Mouse (Mus musculus) neural tube, embryonic 15.5 days (tissue): Measurements from ENCODE around the gene Hcar1. TPM values are rescaled to one million over a fixed set of nuclear protein-coding genes. Genes with fewer than 3 reads are reported as not detected.

Experiments
- ATAC-seq: fragments of 200-750 bp; cut with Nextera tagmentation; 2 replicates; pipeline ENCODE4 v1.8.0; 2017; ENCODE audit warnings: mild to moderate bottlenecking, moderate TSS enrichment, moderate library complexity; ENCODE audit not compliant: low FRiP score
- H3K27ac ChIP-seq: fragments of 300-500 bp; sonication (generic); replicated peaks from 2 replicates; pipeline ENCODE4 v1.5.1; 2015; ENCODE audit warnings: mild to moderate bottlenecking, inconsistent platforms
- H3K27me3 ChIP-seq: fragments of 300-500 bp; sonication (generic); replicated peaks from 2 replicates; pipeline ENCODE4 v1.6.1; 2015; ENCODE audit warnings: inconsistent platforms
- H3K36me3 ChIP-seq: fragments of 300-500 bp; sonication (generic); 2 replicates; pipeline ENCODE4 v1.6.1; 2015; ENCODE audit warnings: inconsistent platforms
- H3K4me1 ChIP-seq: fragments of 300-500 bp; sonication (generic); 2 replicates; pipeline ENCODE4 v1.6.1; 2015; ENCODE audit warnings: inconsistent platforms
- H3K4me2 ChIP-seq: fragments of 300-500 bp; sonication (generic); 2 replicates; pipeline ENCODE4 v1.6.1; 2015; ENCODE audit warnings: inconsistent platforms, mild to moderate bottlenecking, moderate library complexity
- H3K4me3 ChIP-seq: fragments of 300-500 bp; sonication (generic); replicated peaks from 2 replicates; pipeline ENCODE4 v1.5.1; 2015; ENCODE audit warnings: mild to moderate bottlenecking, inconsistent platforms
- H3K9ac ChIP-seq: fragments of 300-500 bp; sonication (generic); replicated peaks from 2 replicates; pipeline ENCODE4 v1.6.1; 2015; ENCODE audit warnings: mild to moderate bottlenecking, inconsistent platforms
- H3K9me3 ChIP-seq: fragments of 300-500 bp; sonication (generic); replicated peaks from 2 replicates; pipeline ENCODE4 v1.6.1; 2016; ENCODE audit warnings: inconsistent platforms
- WGBS: fragments of 180-500 bp; shearing (Covaris S2); methylation state at CpG from one replicate; pipeline ENCODE4 v1.1.7; 2015; ENCODE audit warnings: mixed read lengths; 5-methylcytosine and 5-hydroxymethylcytosine counted together
- polyA plus RNA-seq: library from polyadenylated mRNA; unstranded; fragments of >200 nt; fragmentation: Nextera tagmentation; extraction: Ambion mirVana; gene quantifications from 2 replicates; pipeline ENCODE4 v1.2.1, GENCODE M21; 2015

Hcar1 gene
- polyA plus RNA-seq, result 0.49 and 0.65 TPM in 2 replicates

- Histone ChIP-seq H3K27ac (no peak within 1 kb of the TSS), H3K4me2 (peak within 1 kb of the TSS; percentile 19; the same call in 1 of the 2 replicates), H3K4me1 (no peaks in the 10 kb centered on the region), H3K4me3 (no peak within 1 kb of the TSS), H3K9me3 (no peaks in the 10 kb centered on the region), H3K9ac (no peak within 1 kb of the TSS), H3K36me3 (no peaks in the 10 kb centered on the region), H3K27me3 (no peaks in the 10 kb centered on the region)
- no peak for ATAC-seq
- 75% methylated on average over 12 of the region's 12 CpGs for WGBS
Measured at GRCm38 (mm10) chr5:123879928-123880327, at the start of gene Hcar1. Gene Hcar1 (minus strand): TSS chr5:123880020.

GRCm38 (mm10) chr5:123927118-123927517, 47.3 kb upstream of the Hcar1 start, which contains the start of gene Gm43518:
Gene Gm43518 (plus strand): TSS chr5:123927418.
- no peak for ATAC-seq
- peaks cover 62% of the 10 kb centered on the region for H3K36me3 ChIP-seq
- no peak within 1 kb of the TSS for H3K4me3 ChIP-seq
- 96% methylated on average over 9 of the region's 9 CpGs for WGBS
- no peak within 1 kb of the TSS for H3K27ac ChIP-seq
- H3K27me3 ChIP-seq, result no peaks in the 10 kb centered on the region
- no peaks in the 10 kb centered on the region for H3K9me3 ChIP-seq
- H3K4me2 ChIP-seq, result no peak within 1 kb of the TSS
- H3K4me1 ChIP-seq, result peaks cover 8% of the 10 kb centered on the region; the same call in 1 of the 2 replicates
- H3K9ac ChIP-seq, result no peak within 1 kb of the TSS

- H3K36me3 ChIP-seq, result peaks cover 82% of the 10 kb centered on the region
- 94% methylated on average over 6 of the region's 6 CpGs for WGBS
- H3K27ac ChIP-seq, result no peak overlapping the region
- no peaks in the 10 kb centered on the region for H3K9me3 ChIP-seq
- no peak overlapping the region for H3K4me3 ChIP-seq
- no peak overlapping the region for H3K9ac ChIP-seq
- no peak overlapping the region for H3K4me2 ChIP-seq
- no peaks in the 10 kb centered on the region for H3K4me1 ChIP-seq
- no peak for ATAC-seq
- no peaks in the 10 kb centered on the region for H3K27me3 ChIP-seq
Measured at GRCm38 (mm10) chr5:123922112-123922511, 42.3 kb upstream of the Hcar1 start.

GRCm38 (mm10) chr5:123914852-123915251, 35.0 kb upstream of the Hcar1 start:
- Histone ChIP-seq H3K9me3 (no peaks in the 10 kb centered on the region), H3K27ac (no peak overlapping the region), H3K27me3 (no peaks in the 10 kb centered on the region), H3K4me2 (no peak overlapping the region), H3K4me1 (no peaks in the 10 kb centered on the region; the same call in 1 of the 2 replicates), H3K4me3 (no peak overlapping the region), H3K9ac (no peak overlapping the region), H3K36me3 (peaks cover 65% of the 10 kb centered on the region)
- 87% methylated on average over 3 of the region's 3 CpGs for WGBS
- no peak for ATAC-seq

DNA sequence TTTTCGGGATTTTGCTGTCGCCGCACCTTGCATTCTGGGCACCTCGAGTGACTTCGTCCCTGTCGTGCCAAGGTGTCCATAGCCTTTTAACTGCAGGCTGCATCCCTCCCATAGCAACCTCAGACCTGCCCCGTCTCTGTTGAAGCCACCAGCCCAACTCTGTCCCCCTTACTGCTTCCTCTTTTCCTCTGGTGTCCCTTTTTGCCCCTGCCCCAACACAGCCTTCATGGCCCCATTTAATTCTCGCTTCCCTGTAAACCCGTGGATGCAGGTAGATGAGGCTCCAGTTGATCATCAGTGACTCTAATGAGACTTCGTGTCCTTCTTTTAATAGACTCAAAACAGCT, 27.8 kb upstream of the Hcar1 start:
- Histone ChIP-seq H3K36me3 (peaks cover 29% of the 10 kb centered on the region), H3K4me2 (peak overlapping the region; percentile 83), H3K4me3 (peak overlapping the region; percentile 89), H3K9me3 (no peaks in the 10 kb centered on the region), H3K27ac (peak overlapping the region; percentile 90), H3K27me3 (no peaks in the 10 kb centered on the region), H3K9ac (peak overlapping the region; percentile 98), H3K4me1 (peaks cover 23% of the 10 kb centered on the region)
- no peak for ATAC-seq
- 4% methylated on average over 10 of the region's 10 CpGs for WGBS

DNA sequence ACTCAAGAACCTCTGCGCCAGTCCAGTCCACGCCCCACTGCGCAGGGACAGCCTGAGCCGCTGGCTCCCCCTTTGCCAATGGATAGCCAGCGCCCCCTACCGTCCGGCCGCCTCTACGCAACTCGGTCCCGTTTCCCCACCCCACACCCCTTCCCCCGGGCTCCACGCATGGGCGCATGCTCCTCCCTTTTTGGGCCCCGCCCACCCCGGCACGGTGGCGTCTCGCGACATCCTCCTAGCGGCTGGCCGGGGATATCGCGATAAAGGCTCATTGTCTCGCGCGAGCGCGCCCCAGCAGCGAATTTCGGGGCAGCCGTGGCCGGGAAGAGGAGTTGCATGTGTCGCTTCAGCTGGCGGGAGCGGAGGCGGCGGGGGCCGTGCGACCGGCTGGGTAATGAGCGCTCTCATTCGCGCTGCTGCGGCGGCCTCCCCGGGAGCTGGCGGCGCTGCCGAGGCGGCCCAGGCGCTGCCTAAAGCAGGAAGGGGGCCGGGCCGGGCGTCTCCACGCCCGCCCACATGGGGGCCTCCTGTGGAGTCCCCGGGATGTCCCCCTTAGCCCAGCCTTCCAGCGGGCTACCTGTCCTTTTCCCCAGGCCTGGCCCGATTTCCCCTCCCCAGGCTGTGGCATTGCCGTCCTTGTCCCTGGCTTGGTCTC, 27.3 kb upstream of the Hcar1 start, which contains the start of gene Denr:
Denr (plus strand) TSS at position 200 of the 655 bp plus-strand sequence.
- peaks cover 24% of the 10 kb centered on the region for H3K36me3 ChIP-seq
- peak within 1 kb of the TSS; percentile 90 for H3K27ac ChIP-seq
- no peaks in the 10 kb centered on the region for H3K9me3 ChIP-seq
- peak within 1 kb of the TSS; percentile 83 for H3K4me2 ChIP-seq
- ATAC-seq, result peak; percentile 96
- peaks cover 23% of the 10 kb centered on the region for H3K4me1 ChIP-seq
- peak within 1 kb of the TSS; percentile 98 for H3K9ac ChIP-seq
- peak within 1 kb of the TSS; percentile 89 for H3K4me3 ChIP-seq
- under 1% methylated on average over 60 of the region's 61 CpGs for WGBS
- H3K27me3 ChIP-seq, result no peaks in the 10 kb centered on the region

GRCm38 (mm10) chr5:123906146-123906975, 26.5 kb upstream of the Hcar1 start:
- Histone ChIP-seq H3K27ac (peak overlapping the region; percentile 50), H3K36me3 (peaks cover 23% of the 10 kb centered on the region), H3K4me2 (peak overlapping the region; percentile 83), H3K9me3 (no peaks in the 10 kb centered on the region), H3K9ac (peak overlapping the region; percentile 40; the same call in 1 of the 2 replicates), H3K4me3 (peak overlapping the region; percentile 89), H3K4me1 (peaks cover 23% of the 10 kb centered on the region), H3K27me3 (no peaks in the 10 kb centered on the region)
- ATAC-seq, result no peak
- 68% methylated on average over 17 of the region's 17 CpGs for WGBS

- Histone ChIP-seq H3K27me3 (no peaks in the 10 kb centered on the region), H3K4me3 (no peak overlapping the region), H3K9ac (no peak overlapping the region), H3K4me1 (peaks cover 21% of the 10 kb centered on the region), H3K27ac (no peak overlapping the region), H3K4me2 (no peak overlapping the region), H3K36me3 (peaks cover 7% of the 10 kb centered on the region), H3K9me3 (no peaks in the 10 kb centered on the region)
- ATAC-seq, result no peak
- 77% methylated on average over 11 of the region's 11 CpGs for WGBS
Measured at GRCm38 (mm10) chr5:123904059-123904672, 24.3 kb upstream of the Hcar1 start.

DNA sequence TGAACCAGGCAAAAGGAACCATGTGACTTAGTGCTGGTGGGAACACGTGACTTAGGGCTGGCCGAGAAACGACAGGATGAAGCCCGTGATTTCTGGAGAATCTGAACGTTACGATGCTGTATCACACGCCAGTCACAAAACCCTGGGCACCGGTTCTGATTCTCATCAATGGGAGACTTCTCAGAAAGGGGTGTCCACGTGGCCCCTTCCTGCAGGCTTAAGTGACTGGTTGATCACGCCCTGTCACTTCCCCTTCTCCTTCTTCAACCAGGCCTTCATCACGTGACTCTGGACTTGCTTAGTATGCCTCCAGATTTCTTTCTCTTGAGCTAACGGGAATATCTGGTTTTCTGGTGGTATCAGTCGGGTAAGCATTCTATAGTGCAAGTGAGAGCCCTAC, 17.5 kb upstream of the Hcar1 start:
- no peak for ATAC-seq
- Histone ChIP-seq H3K9me3 (no peaks in the 10 kb centered on the region), H3K9ac (no peak overlapping the region), H3K4me1 (no peaks in the 10 kb centered on the region), H3K36me3 (no peaks in the 10 kb centered on the region), H3K4me3 (no peak overlapping the region), H3K27me3 (no peaks in the 10 kb centered on the region), H3K27ac (no peak overlapping the region), H3K4me2 (no peak overlapping the region)
- WGBS, result 84% methylated on average over 13 of the region's 13 CpGs

DNA sequence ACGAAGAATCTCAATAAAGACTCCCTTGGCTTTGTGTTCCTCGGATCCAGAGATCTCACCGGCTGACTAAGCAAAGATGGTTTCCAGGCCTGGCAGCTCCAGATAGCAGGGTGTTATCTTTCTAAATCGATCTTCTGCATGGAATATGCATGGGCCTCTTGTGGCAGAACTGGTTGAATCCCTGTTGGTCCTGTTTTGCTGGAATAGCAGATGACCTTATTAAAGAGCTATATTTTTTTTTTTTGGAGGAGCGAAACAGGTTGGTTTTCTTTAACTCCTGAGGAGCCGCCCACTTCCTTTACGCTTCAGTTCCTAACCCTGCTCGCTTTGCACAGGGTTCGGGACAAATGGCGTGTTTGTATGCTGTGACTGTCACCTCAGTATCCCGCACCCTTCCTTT, 16.6 kb upstream of the Hcar1 start:
- H3K27me3 ChIP-seq, result no peaks in the 10 kb centered on the region
- H3K9me3 ChIP-seq, result no peaks in the 10 kb centered on the region
- no peak overlapping the region for H3K4me2 ChIP-seq
- H3K27ac ChIP-seq, result no peak overlapping the region
- H3K36me3 ChIP-seq, result no peaks in the 10 kb centered on the region
- no peaks in the 10 kb centered on the region for H3K4me1 ChIP-seq
- H3K9ac ChIP-seq, result no peak overlapping the region
- H3K4me3 ChIP-seq, result no peak overlapping the region
- ATAC-seq, result no peak
- 89% methylated on average over 11 of the region's 11 CpGs for WGBS

- H3K9ac ChIP-seq, result no peak overlapping the region
Measured at GRCm38 (mm10) chr5:123893520-123893919, 13.7 kb upstream of the Hcar1 start.

More at GRCm38 (mm10) chr5:123893520-123893919, 13.7 kb upstream of the Hcar1 start:
- Histone ChIP-seq H3K4me1 (no peaks in the 10 kb centered on the region), H3K9me3 (no peaks in the 10 kb centered on the region), H3K36me3 (no peaks in the 10 kb centered on the region), H3K4me3 (no peak overlapping the region), H3K27me3 (no peaks in the 10 kb centered on the region), H3K4me2 (no peak overlapping the region), H3K27ac (no peak overlapping the region)
- WGBS, result 95% methylated on average over 5 of the region's 5 CpGs
- ATAC-seq, result no peak
